Mouse (Mus musculus) gastrocnemius, postnatal 10 days (tissue): ENCODE measurements around the gene Ptpn13. TPM values are rescaled to one million over a fixed set of nuclear protein-coding genes. Genes with fewer than 3 reads are reported as not detected.

ENCODE experiments used
- DNase-seq: peaks from one replicate; pipeline ENCODE4 v3.0.0; 2021; ENCODE audit warnings: mixed read lengths
- total RNA-seq, 2 experiments: library from RNA; stranded (reverse); gene quantifications; 2 replicates each; pipeline ENCODE4 v1.2.3; 2021

The Ptpn13 gene
- total RNA-seq, 2 experiments from 2014 or later = 6.4 to 8.1 TPM

DNA sequence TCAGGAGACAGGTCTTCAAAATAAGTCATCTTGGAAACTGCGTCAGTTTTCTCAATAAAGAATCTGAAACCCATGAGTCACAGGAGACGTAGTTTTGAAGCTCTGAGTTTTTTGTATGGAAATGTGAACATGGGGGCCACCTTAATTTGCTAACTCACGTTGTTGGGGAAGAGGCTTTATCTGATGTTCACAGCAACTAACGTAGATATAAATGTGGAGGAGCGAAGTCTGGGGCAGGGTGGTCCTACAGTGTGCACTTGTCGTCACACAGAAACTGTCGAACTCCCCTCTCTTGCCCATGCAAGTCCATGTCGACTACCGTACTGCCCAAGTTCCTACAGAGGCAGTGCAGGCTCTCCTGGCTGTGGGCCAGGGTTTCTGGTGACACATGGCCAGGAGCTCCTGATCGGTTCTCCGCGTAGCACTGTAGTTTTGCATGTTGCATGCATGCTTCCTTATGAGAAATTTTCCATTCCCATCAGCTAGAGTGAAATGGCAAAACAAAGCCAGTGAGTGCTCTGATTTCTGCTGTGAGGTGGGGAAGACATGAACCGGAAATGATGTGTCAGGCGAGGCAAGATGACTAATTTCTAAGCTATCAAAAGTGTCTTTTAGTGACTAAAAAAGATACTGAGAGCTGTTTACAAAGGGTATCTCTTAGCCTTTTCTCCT is 93.9 kb downstream of the Ptpn13 start:
- DNase-seq = peak; percentile 49

DNA sequence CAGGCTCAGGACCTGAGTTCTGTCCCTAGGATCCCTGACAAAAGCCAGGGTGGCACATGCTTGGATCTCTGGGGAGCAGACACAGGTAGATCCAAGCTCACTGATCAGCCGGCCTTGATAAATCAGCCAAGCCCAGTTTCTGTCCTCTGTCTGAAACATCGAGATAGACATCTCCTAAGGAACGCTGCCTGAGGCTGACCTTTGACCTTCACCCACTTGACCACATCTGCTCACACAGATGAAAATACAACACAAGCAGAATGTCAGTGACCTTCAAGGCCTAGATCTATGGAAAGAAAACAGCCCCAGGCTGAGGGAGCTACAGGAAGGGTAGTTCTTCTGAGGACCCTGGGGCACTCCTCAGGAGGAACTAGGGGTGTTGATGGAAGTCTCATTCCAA is 97.4 kb downstream of the Ptpn13 start:
- no peak for DNase-seq

DNA sequence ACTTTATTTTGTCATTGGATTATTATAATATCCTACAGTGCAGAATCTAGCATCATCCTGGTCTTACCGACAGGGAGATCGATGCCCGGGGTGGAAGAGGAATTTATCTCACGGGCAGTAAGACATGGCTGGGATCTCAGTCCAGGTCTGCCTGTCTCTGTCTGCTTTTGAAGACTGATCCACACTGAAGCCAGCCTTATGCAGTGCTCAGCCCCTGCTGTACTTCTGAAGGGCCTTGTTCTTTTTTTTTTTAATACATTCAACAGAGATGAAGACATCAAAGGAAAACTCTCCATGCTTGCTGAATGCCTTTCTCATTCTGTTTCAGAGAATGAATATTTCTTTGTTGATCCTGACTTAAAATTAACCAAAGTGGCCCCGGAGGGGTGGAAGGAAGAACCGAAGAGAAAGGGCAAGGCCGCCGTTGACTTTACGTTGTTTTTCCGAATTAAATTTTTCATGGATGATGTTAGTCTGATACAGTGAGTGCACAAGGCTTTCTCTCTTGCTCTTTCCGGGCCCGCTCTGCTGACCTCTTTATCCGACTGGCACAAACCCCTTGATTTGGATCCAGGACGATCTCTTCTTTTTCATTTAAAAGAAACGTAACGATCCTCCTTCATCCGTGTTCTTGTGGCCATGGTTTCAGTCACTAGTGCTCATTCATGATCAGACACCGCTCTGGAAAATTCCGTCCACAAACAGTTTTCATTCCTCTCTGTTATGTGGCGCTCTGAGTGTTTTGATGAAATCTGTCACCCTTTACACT is 101.9 kb downstream of the Ptpn13 start:
- no peak for DNase-seq

DNA sequence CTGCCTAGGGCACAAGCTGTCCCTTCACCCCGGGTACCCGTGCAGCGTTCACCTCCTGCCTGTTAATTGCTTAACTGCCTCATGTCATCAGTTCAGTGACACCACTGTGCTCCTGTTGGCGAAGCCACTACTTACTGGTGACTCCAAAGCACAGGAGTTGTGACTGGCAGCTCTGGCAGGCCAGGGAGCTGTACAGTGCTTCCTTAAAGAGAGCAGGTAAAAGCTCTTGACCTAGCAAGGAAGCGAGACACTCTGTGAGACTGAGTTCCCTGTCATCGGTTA is 102.4 kb downstream of the Ptpn13 start:
- DNase-seq = no peak

DNA sequence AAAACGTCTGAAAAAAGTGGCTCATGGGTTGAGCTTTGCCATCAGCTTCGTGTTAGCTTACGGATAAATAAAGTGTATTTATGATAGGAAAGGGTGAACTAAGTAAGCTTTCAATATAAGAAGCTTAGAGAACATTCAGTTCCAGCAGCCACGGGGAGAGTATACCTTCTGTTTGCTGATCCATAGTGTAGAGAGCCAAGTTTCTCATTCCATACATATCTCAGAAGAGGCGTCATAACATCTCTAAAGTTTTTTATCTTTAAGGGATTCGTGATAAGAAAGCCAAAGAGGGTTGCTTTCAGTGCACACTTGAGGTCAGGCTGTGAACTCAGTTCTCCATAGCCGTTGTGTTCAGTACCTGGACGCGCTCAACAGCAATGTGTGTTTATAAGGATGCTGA is 105.2 kb downstream of the Ptpn13 start:
- DNase-seq = no peak

DNA sequence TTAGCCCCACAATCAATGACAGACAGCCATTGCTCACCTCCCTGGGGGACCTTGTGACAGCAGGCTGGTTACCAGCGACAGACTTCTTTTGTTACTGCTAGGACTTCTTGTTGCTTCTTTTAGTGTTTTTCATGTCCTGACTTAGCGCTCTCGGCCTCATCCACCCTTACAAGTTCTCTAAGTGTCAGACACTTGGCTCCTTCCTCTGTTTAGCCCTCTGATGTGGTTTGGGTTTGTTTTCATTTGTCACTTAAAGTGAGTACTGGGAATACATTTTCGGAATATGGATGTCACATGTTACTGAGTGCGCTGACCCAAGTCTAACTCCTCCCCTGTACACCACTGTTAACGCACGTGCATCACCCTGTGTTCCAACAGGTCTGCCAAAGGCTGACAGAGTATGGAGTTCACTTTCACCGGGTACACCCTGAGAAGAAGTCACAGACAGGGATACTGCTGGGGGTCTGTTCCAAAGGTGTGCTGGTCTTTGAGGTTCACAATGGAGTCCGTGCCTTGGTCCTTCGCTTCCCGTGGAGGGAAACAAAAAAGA is 107.9 kb downstream of the Ptpn13 start:
- no peak for DNase-seq

DNA sequence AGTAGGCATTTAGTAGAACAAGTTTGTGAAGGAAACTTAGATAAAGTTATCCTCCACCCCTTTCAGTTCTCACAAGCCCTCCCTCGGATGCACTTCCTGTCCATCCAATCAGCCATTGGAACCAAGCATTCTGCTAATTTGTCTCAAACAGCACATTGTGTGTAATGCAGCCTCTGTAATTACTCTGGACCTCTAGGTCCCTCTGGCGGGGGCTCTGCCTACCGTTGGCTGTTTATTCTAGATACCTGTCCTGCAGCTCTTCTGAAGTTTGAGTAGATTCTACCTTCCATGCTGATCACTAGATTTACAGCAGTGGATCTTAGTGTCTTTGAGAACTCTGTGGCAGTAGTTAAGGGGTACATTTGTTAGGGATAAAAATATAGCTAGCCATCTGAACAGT is 109.5 kb downstream of the Ptpn13 start:
- DNase-seq = no peak

DNA sequence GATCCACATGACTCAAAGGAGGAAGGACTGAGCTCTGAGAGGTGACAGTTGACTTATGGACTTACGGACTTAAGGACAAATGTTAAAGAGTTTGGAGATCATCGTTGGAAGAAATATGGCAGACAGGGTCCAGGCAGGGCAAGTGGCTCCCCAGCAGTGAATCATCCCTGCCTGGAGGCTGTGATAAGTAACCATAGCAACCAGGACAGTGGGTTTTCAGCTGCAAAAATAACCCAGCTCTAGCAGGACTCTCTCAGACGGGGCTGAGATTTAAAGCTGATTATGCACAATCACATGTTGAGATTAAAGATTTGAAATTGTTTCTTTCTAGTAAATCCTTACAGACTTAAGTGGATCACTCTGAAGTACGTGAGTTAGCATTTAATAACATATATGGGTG is 112.4 kb downstream of the Ptpn13 start:
- no peak for DNase-seq

DNA sequence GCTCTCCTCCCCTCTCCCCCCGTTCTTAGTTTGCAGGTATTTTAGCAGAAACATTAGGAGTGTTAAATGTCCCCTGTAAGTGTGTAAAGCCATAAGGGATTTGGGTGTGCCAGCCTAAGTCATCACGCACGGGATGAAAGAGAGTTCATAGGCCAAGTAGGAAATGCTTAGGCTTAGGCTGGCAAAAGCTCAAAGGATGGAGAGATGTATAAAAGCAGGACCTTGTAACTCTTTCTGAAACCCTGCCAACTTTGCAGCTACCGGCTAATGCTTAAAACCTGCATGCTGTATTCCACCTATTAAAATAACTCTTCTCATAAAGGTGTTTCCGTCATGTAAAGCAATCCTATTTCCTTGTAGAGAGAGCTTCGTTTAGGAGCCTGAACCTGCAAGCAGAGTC is 115.6 kb downstream of the Ptpn13 start:
- no peak for DNase-seq

DNA sequence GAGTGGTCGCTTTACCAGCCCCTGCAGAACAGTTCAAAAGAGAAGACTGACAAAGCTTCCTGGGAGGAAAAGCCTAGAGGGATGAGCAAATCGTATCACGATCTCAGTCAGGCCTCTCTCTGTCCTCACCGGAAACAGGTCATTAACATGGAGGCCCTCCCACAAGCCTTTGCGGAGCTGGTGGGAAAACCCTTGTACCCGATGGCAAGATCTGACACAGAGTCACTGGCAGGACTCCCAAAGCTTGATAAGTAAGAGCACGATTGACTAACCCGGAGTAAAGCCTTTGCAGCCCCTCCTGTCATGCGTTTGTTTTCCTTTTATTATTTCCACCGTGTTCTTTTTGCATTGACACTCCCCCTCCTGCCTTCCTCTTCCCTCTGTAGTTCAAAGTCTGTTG is 116.1 kb downstream of the Ptpn13 start:
- DNase-seq = no peak

DNA sequence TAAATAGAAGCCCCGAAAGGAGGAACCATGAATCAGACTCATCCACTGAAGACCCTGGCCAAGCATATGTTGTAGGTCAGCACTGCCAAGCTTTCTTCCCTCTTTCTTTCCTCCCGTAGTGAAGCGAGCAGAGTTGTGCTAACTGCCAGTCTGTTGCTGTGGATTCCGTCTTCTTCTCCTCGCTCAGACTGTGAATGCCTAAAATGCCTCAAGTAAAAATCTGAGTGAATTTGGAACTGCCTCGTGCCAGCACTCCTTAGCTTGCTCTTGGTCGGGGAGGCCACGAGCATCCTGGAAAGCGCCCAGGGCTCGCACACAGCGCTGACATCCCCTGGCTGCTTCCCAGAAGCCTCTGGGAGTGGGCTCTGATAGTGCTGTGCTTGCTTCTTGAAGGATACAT is 116.5 kb downstream of the Ptpn13 start:
- DNase-seq = no peak

DNA sequence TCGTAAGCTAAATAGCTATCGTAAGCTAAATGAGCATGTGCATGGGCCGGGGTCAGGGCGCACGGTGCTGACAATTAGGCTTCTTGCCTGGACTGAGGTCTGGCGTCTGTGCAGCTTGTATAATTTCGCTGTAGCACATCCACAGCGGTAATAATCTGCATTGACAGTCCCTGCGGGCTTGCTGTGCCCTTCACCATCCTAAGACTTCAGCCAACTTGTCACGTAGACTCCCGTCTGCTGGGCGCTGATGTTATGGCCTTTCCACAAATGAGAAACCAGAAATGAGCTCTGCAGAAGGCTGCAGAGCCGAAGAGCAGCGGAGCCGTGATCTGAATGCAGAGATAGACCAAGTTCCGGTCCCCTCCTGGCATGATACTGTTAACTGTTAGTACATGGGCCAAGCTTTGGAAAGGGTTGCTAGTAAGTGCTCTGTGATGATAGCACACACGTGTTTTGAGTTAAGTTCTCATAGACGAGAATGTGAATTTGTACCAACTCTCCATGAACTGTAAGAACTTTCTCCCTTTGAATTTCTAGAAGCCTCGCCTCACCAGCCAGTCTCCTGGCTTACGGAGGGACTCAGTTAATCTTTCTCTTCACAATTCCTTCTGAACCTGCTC is 120.5 kb downstream of the Ptpn13 start:
- DNase-seq = no peak

DNA sequence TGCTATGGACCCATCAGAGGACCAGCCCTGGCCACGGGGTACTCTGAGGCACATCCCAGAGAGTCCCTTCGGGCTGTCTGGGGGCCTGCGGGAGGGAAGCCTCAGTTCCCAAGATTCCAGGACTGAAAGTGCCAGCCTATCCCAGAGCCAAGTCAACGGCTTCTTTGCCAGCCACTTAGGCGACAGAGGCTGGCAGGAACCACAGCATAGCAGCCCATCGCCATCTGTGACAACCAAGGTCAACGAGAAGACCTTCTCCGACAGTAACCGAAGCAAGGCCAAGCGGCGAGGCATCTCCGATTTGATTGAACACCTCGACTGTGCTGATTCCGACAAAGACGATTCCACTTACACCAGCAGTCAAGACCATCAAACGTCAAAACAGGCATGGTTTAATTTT is 129.8 kb downstream of the Ptpn13 start:
- DNase-seq = no peak

DNA sequence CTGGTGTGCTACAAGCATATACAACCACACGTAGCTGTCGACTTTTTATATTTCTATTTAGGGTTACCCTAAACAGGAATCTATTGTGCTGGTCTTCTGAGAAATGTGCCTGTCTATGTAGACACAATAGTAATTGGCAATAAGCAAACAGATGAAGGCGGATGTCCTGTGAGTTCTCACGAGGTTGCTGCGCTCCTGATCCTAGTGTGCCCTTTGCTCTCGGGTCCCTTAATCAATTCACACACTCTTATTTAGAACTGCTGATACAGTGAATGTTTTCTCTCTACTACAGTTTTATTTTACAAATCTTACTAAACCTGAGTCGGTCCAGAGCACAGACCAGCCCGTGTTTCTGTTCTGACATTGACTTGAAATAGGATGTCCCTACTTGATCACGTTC is 135.6 kb downstream of the Ptpn13 start:
- DNase-seq = no peak

DNA sequence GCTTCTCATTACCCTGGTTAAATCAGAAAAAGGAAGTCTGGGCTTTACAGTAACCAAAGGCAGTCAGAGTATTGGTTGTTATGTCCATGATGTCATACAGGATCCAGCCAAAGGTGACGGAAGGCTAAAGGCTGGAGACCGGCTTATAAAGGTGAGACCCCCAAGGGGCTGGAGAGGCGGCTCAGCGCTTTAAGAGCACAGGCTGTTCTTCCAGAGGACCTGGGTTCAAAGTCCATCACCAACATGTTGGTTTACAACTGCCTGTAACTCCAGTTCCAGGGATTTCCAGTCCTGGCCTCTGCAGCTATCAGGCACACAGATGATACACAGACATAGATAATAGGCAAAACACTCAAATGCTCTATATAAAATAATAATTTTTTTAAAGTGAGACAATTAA is 143.0 kb downstream of the Ptpn13 start:
- no peak for DNase-seq

DNA sequence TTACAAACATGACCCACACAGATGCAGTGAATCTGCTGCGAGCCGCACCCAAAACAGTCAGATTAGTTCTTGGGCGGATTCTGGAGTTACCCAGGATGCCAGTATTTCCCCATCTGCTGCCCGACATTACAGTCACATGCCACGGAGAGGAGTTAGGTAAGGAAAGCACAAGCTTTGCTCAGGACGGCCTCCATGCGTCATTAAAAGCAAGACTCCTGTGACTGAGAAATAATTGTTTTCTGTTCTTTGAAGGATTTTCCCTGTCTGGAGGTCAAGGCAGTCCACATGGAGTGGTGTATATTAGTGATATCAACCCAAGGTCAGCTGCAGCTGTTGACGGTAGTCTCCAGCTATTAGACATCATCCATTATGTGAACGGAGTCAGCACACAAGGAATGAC is 144.5 kb downstream of the Ptpn13 start:
- no peak for DNase-seq

DNA sequence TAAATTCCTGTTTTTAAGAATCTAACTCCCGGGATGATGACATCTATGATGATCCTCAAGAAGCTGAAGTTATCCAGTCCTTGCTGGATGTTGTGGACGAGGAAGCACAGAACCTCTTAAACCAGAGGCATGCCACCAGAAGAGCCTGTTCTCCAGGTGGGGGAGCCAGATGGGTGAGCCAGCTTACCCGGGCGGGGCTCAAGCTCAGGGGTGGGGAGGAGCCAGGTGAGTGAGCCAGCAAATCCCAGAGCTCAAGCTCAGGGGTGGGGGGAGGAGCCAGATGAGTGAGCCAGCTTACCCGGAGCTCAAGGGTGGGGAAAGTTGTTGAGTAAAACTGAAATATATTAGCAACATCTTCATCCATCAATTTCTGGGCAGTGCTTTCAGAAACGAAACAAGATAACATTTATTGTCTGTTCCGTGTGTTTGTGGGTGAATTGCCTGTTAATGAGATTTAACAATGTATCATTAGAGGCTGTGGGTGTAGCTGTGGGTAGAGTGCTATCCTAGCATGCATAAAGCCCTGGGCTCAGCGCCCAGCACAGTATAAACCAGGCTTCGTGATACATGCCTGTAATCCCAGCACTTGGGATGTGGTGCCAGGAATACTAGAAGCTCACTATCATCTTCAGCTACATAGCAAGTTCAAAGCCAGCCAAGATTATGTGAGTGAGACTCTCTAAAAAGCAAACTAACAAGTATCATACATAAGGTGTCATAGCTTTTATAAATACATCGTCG is 154.9 kb downstream of the Ptpn13 start:
- DNase-seq = no peak

DNA sequence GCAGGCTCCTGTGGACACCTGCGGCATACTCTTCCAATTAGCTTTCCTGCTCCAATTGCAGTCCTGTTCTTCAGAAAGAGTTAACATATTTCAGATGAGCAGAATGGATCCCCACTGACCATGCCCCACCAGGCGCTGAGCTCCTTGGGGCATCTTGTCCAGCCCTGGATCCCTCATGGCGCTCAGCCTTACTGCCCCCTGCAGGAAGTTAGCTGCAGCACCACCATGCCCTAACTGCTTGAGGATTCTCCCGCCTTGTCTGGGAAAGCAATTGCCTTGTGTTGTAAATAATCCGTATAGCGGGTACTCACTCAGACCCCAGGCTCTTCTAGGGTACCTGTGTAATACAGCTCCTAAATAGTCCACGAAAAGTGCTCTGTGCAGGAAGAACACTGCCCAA is 162.2 kb downstream of the Ptpn13 start:
- no peak for DNase-seq

DNA sequence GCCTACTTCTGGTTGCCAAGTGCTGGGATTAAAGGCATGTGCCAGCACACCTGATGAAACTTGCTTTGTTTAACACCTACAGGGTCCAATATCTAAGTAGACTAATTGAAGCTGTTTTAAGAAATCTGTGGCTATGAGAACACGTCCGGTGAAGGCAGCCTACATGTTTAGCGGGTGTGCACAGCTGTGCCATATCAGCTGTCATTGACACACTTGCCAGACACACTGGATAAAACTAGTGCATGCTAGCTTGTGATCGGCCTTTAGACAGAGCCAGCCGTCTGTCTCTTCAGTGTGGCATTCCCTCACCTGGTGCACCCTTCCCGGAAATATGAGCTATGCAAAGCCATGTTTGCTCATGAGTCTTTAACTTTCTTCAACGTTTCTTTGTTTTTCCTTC is 166.9 kb downstream of the Ptpn13 start:
- no peak for DNase-seq

DNA sequence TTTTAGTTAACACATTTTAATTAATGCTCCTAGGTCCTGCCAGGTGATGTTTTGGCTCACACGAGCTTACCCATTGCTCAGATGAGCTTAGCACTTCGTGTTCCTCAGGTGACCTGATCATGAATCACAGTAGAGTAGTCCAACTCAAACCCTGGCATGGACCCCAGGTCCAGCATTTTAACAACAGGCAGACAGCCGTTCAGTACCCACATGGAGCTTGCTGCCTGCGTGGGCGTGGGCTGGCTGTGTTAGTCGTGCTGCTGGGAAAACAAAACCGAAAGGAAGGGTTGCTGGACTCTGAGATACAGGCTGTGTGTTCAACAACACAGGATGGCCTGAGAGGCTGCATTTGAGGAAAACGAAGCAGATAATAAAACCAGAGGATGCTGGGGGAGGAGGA is 167.7 kb downstream of the Ptpn13 start:
- no peak for DNase-seq

DNA sequence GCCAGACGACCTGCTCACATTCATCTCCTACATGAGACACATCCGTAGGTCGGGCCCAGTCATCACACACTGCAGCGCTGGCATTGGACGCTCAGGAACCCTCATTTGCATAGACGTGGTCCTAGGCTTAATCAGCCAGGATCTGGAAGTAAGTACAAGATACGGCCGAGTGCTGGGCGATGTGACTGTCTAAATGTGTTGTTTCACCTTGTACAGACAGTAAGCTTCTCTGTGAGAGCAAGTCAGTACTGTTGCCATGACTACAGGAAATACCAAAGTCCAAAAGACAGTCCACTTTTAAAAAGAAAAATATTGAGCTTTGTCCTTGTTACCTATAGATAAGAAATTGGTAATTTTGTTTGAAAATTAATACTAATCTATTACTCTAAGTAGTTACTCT is 168.6 kb downstream of the Ptpn13 start:
- DNase-seq = no peak

DNA sequence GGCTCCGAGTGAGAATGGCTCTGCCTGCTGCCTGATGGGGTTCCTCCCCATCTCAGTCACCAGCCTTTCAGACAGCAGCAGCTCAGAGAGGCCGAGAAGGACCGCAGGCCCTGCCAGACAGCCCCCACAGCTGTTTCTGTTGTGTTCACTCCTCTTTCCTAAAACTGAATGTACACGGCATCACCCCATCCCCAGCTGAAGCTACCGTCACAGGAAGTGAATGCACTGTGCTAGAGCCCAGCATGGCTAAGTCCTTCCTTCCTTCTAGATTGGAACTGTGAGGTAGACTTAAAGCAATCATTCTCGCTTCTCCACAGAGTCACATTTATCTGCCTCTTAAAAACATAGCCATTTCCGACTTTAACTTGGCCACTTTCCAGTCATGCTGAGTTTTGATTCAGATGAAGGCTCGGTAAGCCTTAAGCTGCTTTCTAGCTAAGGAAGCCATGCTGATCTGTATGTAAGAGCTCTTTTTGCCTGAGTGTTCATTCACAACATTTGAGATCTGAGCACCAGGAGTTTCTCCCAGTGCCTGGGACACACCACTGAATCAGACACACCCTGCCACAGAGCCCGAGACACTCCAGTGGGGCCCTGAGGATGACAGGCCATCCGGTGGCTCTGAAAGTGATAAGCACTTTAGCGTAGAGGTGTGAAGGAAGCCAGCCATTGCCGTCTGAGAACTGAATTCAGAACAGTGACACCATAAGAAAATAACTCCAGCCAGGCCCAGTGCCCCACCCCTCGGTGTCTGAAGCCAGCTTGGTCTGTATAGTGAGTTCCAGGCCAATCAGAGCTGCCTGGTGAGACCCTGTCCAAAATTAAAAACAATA is 170.6 kb downstream of the Ptpn13 start:
- DNase-seq = no peak
